Mouse (Mus musculus) cerebellum, adult (tissue): Measurements from ENCODE around the gene Saysd1.
A peak's percentile ranks its signal among the peaks of the same experiment; 100 is the strongest.

Source experiments
- ATAC-seq: cut with Nextera tagmentation; 2 replicates; pipeline ENCODE4 v1.9.2; 2017; ENCODE audit warnings: mild to moderate bottlenecking, moderate library complexity, mixed read lengths; ENCODE audit not compliant: insufficient number of reproducible peaks, low FRiP score, low TSS enrichment

Gene Saysd1

GRCm38 (mm10) chr14:20113189-20113961 is 25.0 kb downstream of the Saysd1 start:
- ATAC-seq = no peak

- ATAC-seq = no peak
Observed at GRCm38 (mm10) chr14:20112218-20112617, 26.1 kb downstream of the Saysd1 start.

- ATAC-seq = no peak
Observed at GRCm38 (mm10) chr14:20110945-20111344, 27.4 kb downstream of the Saysd1 start.

GRCm38 (mm10) chr14:20106271-20106670 is 32.1 kb downstream of the Saysd1 start:
- ATAC-seq = no peak

- no peak for ATAC-seq
Observed at GRCm38 (mm10) chr14:20103207-20103606, 35.1 kb downstream of the Saysd1 start.

GRCm38 (mm10) chr14:20098061-20098460 is 40.3 kb downstream of the Saysd1 start:
- ATAC-seq = no peak

GRCm38 (mm10) chr14:20094942-20095341 is 43.4 kb downstream of the Saysd1 start:
- no peak for ATAC-seq

GRCm38 (mm10) chr14:20093493-20093892 is 44.8 kb downstream of the Saysd1 start:
- no peak for ATAC-seq

GRCm38 (mm10) chr14:20084335-20084734 is 54.0 kb downstream of the Saysd1 start:
- no peak for ATAC-seq

- ATAC-seq = peak; percentile 93
Observed at GRCm38 (mm10) chr14:20082536-20083325, 55.6 kb downstream of the Saysd1 start.

- ATAC-seq = no peak
Observed at GRCm38 (mm10) chr14:20081937-20082533, 56.3 kb downstream of the Saysd1 start.

- no peak for ATAC-seq
Observed at GRCm38 (mm10) chr14:20081084-20081483, 57.2 kb downstream of the Saysd1 start.

GRCm38 (mm10) chr14:20077181-20077580 is 61.2 kb downstream of the Saysd1 start:
- ATAC-seq = no peak

- ATAC-seq = no peak
Observed at GRCm38 (mm10) chr14:20075544-20075943, 62.8 kb downstream of the Saysd1 start.

GRCm38 (mm10) chr14:20074759-20075158 is 63.6 kb downstream of the Saysd1 start:
- ATAC-seq = no peak

GRCm38 (mm10) chr14:20070629-20071028 is 67.7 kb downstream of the Saysd1 start:
- ATAC-seq = no peak

GRCm38 (mm10) chr14:20068365-20068764 is 70.0 kb downstream of the Saysd1 start:
- no peak for ATAC-seq

- peak; percentile 79 for ATAC-seq
Observed at GRCm38 (mm10) chr14:20067293-20068074, 70.8 kb downstream of the Saysd1 start.

GRCm38 (mm10) chr14:20064771-20065170 is 73.6 kb downstream of the Saysd1 start:
- ATAC-seq = no peak

GRCm38 (mm10) chr14:20048481-20048835 is 89.9 kb downstream of the Saysd1 start:
- no peak for ATAC-seq
